Mouse (Mus musculus): ENCODE results near the gene Gm10718. TPM values are rescaled to one million over a fixed set of nuclear protein-coding genes. Genes with fewer than 3 reads are reported as not detected.
A peak's percentile ranks its signal among the peaks of the same experiment; 100 is the strongest.
"Not testable (repeated sequence)": the region's sequence is repeated elsewhere in the genome, so short reads cannot be mapped to it uniquely, and the experiment has no call there.

Gene Gm10718
- polyA plus RNA-seq (2015; fragmentation: Nextera tagmentation; extraction: Ambion mirVana), result 0.96 and 1.2 TPM in 2 replicates

GRCm38 (mm10) chr9:3023312-3023984 is at the start of gene Gm10718:
Gm10718 (plus strand) TSS chr9:3023547.
- not testable (repeated sequence) for H3K4me2 ChIP-seq; H3K4me1 ChIP-seq (replicated peaks); H3K9ac ChIP-seq; H3K27ac ChIP-seq (replicated peaks); H3K36me3 ChIP-seq; H3K27me3 ChIP-seq; H3K9me3 ChIP-seq; H3K4me3 ChIP-seq; ATAC-seq (ENCODE audit: low FRiP score, low read depth)
- WGBS, result 78% methylated on average over 12 of the region's 13 CpGs

GRCm38 (mm10) chr9:3000445-3000972 is 22.8 kb upstream of the Gm10718 start, which contains the start of gene Gm10722:
Gm10722 (plus strand) TSS chr9:3000922.
- H3K9ac ChIP-seq; ATAC-seq (ENCODE audit: low FRiP score, low read depth): not testable (repeated sequence)
- WGBS, result 73% methylated on average over 12 of the region's 12 CpGs

GRCm38 (mm10) chr9:3001006-3001405 is 22.3 kb upstream of the Gm10718 start:
- ATAC-seq (ENCODE audit: low FRiP score, low read depth), result not testable (repeated sequence)

More at GRCm38 (mm10) chr9:3000445-3000972, 22.8 kb upstream of the Gm10718 start, which contains the start of gene Gm10722:
- H3K27me3 ChIP-seq; H3K4me1 ChIP-seq (replicated peaks); H3K27ac ChIP-seq (replicated peaks); H3K4me3 ChIP-seq; H3K4me2 ChIP-seq; H3K36me3 ChIP-seq; H3K9me3 ChIP-seq: not testable (repeated sequence)

GRCm38 (mm10) chr9:3001948-3002659 is 21.2 kb upstream of the Gm10718 start:
- ATAC-seq (ENCODE audit: low FRiP score, low read depth), result peak; percentile 91
- H3K36me3 ChIP-seq; H3K27ac ChIP-seq (replicated peaks); H3K4me1 ChIP-seq (replicated peaks); H3K4me2 ChIP-seq; H3K4me3 ChIP-seq; H3K9ac ChIP-seq; H3K27me3 ChIP-seq; H3K9me3 ChIP-seq: not testable (repeated sequence)
- 70% methylated on average over 9 of the region's 11 CpGs for WGBS

More at GRCm38 (mm10) chr9:3001006-3001405, 22.3 kb upstream of the Gm10718 start:
- not testable (repeated sequence) for H3K4me3 ChIP-seq; H3K36me3 ChIP-seq; H3K27me3 ChIP-seq; H3K9me3 ChIP-seq; H3K27ac ChIP-seq (replicated peaks); H3K4me2 ChIP-seq; H3K4me1 ChIP-seq (replicated peaks); H3K9ac ChIP-seq
- 66% methylated on average over 8 of the region's 8 CpGs for WGBS

GRCm38 (mm10) chr9:3002794-3003396 is 20.5 kb upstream of the Gm10718 start, which contains the start of gene Gm11168:
Gm11168 (plus strand) TSS chr9:3003346.
- not testable (repeated sequence) for H3K4me3 ChIP-seq; H3K27me3 ChIP-seq; H3K27ac ChIP-seq (replicated peaks); H3K9ac ChIP-seq; H3K4me2 ChIP-seq; ATAC-seq (ENCODE audit: low FRiP score, low read depth); H3K4me1 ChIP-seq (replicated peaks); H3K36me3 ChIP-seq
- WGBS, result 75% methylated on average over 6 of the region's 14 CpGs
- H3K9me3 ChIP-seq, result peaks cover 12% of the 10 kb centered on the region

- not testable (repeated sequence) for H3K27ac ChIP-seq (replicated peaks); H3K4me1 ChIP-seq (replicated peaks); H3K9ac ChIP-seq; H3K4me3 ChIP-seq; H3K36me3 ChIP-seq; H3K27me3 ChIP-seq; H3K4me2 ChIP-seq; ATAC-seq (ENCODE audit: low FRiP score, low read depth)
- H3K9me3 ChIP-seq, result peaks cover 12% of the 10 kb centered on the region
- 86% methylated on average over 1 of the region's 5 CpGs for WGBS
Measured at GRCm38 (mm10) chr9:3006179-3006578, 17.2 kb upstream of the Gm10718 start.

- H3K4me2 ChIP-seq; H3K27me3 ChIP-seq; H3K9ac ChIP-seq; H3K4me3 ChIP-seq; H3K36me3 ChIP-seq; H3K27ac ChIP-seq (replicated peaks); H3K4me1 ChIP-seq (replicated peaks): not testable (repeated sequence)
- H3K9me3 ChIP-seq, result peaks cover 12% of the 10 kb centered on the region
- ATAC-seq (ENCODE audit: low FRiP score, low read depth), result peak; percentile 78
- WGBS, result 70% methylated on average over 8 of the region's 8 CpGs
Measured at GRCm38 (mm10) chr9:3006636-3007035, 16.7 kb upstream of the Gm10718 start.

- H3K4me1 ChIP-seq (replicated peaks); H3K36me3 ChIP-seq; H3K4me2 ChIP-seq; H3K27ac ChIP-seq (replicated peaks); H3K4me3 ChIP-seq; H3K9me3 ChIP-seq; H3K27me3 ChIP-seq; H3K9ac ChIP-seq: not testable (repeated sequence)
- peak; percentile 20; the same call in 1 of the 2 replicates for ATAC-seq (ENCODE audit: low FRiP score, low read depth)
- 77% methylated on average over 8 of the region's 9 CpGs for WGBS
Measured at GRCm38 (mm10) chr9:3007272-3007671, 16.1 kb upstream of the Gm10718 start.

GRCm38 (mm10) chr9:3009331-3009730 is 14.0 kb upstream of the Gm10718 start:
- not testable (repeated sequence) for H3K4me1 ChIP-seq (replicated peaks); H3K9me3 ChIP-seq; H3K4me3 ChIP-seq; H3K27me3 ChIP-seq; H3K4me2 ChIP-seq; H3K36me3 ChIP-seq; H3K27ac ChIP-seq (replicated peaks); H3K9ac ChIP-seq
- WGBS, result no CpG with 5 or more reads among the region's 5 CpGs
- ATAC-seq (ENCODE audit: low FRiP score, low read depth), result peak; percentile 44

GRCm38 (mm10) chr9:3012054-3012621 is 11.2 kb upstream of the Gm10718 start:
- not testable (repeated sequence) for H3K4me1 ChIP-seq (replicated peaks); H3K9ac ChIP-seq; H3K36me3 ChIP-seq; H3K27ac ChIP-seq (replicated peaks); H3K4me2 ChIP-seq; H3K27me3 ChIP-seq; H3K9me3 ChIP-seq; H3K4me3 ChIP-seq
- WGBS, result 83% methylated on average over 3 of the region's 7 CpGs
- ATAC-seq (ENCODE audit: low FRiP score, low read depth), result 0 out of 2 replicates have a peak, but pooled peaks have one; percentile 9

- H3K4me1 ChIP-seq (replicated peaks); H3K4me2 ChIP-seq; H3K36me3 ChIP-seq; H3K27ac ChIP-seq (replicated peaks); H3K9ac ChIP-seq; H3K4me3 ChIP-seq; H3K9me3 ChIP-seq; H3K27me3 ChIP-seq: not testable (repeated sequence)
- ATAC-seq (ENCODE audit: low FRiP score, low read depth), result peak; percentile 63; the same call in 1 of the 2 replicates
- no CpG with 5 or more reads among the region's 11 CpGs for WGBS
Measured at GRCm38 (mm10) chr9:3012733-3013279, 10.5 kb upstream of the Gm10718 start, which contains the start of gene Gm10721. Gm10721 (plus strand) TSS chr9:3013140.

All from hindbrain, embryonic 15.5 days (tissue).